Mouse (Mus musculus): ENCODE data around the gene Lama5. TPM values are rescaled to one million over a fixed set of nuclear protein-coding genes. Genes with fewer than 3 reads are reported as not detected.

Gene Lama5
- polyA plus RNA-seq, 1 experiment: 27.7 TPM

GRCm38 (mm10) chr2:180154796-180155195 lies 70.9 kb downstream of the Lama5 start:
- no peak for TF ChIP-seq GATA1 (IDR thresholded peaks at IDR 0.05; ENCODE audit: low read length)

DNA sequence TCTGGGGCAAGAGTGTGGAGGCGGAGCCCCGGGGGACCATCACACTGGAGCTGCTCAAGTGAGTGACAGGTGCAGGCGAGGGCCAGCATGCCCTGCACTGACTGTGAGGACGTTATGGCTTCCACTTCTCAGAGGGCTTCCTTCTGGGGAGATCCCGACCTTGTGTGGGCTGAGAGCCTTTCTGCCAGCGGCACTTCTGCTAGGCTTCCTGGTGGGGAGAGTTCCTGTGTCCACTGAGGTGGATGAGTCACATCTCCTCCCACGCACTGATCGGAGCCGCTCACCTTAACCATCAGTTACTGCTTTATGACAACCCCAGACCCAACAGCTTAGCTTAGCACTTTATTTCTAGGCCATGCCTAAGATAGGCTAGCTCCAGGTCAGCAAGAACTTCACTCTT lies 77.1 kb downstream of the Lama5 start:
- TF ChIP-seq GATA1 (IDR thresholded peaks at IDR 0.05; ENCODE audit: low read length): no peak

DNA sequence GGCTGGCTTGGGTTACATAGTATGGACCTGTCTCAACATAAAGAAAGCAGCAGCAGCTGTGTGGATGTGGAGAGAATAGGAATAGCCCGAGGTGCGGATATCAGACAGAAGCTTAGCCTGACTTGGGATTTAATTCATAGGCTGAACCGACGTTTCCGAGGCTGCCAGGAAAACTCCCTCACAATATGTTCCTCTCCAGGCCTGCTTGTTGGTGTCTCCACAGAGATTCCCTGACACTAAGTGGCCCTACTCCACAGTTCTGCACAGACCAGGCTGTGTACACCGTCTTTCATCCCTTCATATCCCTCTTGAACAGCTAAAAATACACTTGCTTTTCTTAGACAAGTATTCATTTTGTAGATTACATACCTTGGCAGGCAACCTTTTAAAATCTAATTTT lies 78.3 kb downstream of the Lama5 start:
- no peak for TF ChIP-seq GATA1 (IDR thresholded peaks at IDR 0.05; ENCODE audit: low read length)

GRCm38 (mm10) chr2:180146091-180146490 lies 79.6 kb downstream of the Lama5 start:
- no peak for TF ChIP-seq GATA1 (IDR thresholded peaks at IDR 0.05; ENCODE audit: low read length)

DNA sequence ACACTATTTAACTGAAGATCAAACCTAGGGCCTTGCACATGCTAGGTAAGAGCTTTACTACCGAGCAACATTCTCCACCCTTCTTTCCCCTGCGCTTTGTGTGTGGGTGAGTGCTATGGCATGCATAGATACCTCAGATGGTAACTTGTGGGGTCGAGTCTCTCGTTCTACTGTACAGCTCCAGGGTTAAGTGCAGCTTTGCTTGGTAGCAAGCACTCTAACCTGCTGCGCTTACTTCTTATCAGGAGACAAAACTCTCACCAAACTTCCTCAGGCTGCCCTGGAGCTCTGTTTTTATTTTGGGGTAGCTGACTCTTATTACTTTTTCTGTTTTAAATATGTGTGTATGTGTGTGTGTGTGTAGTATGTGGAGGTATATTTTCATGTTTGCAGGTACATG lies 90.2 kb downstream of the Lama5 start:
- TF ChIP-seq GATA1 (IDR thresholded peaks at IDR 0.05; ENCODE audit: low read length): no peak

DNA sequence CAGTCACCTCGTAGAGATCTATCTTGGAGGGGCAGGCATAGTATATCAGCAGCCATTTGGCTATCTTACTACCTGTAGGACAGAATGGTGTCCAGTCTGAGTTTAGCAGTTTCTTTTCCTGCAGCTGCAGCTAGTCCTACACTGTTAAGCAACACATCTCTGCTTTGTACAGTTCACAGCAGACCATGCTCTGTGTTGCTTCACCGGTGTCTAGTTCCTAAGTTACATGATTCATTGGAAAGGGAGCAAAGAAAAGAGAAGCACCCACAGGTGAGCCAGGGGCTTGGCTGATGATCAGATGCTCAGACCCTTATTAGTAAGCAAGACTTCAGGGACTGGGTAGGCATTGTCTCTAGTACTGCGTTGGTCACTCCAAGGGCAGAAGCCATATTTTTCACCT lies 91.7 kb downstream of the Lama5 start:
- no peak for TF ChIP-seq GATA1 (IDR thresholded peaks at IDR 0.05; ENCODE audit: low read length)

DNA sequence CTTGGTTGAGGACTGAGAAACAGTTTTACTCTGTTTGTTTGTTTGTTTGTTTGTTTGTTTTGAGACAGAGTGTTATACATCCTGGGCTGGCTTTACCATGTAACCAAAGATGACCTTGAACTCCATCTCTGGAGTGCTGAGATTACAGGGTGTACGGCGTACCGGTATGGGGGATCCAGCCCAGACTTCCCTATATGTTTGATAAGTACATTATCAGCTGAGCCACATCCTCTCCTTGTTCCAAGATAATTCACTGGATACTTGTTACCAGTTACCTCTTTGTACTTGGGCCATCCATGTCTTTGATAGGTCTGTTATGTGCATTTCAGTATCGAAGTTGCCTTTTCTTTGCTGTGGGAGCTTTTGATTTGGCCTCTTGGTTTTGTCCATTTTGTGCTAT lies 92.4 kb downstream of the Lama5 start:
- TF ChIP-seq GATA1 (IDR thresholded peaks at IDR 0.05; ENCODE audit: low read length): no peak

GRCm38 (mm10) chr2:180127675-180128074 lies 98.0 kb downstream of the Lama5 start:
- no peak for TF ChIP-seq GATA1 (IDR thresholded peaks at IDR 0.05; ENCODE audit: low read length)

Other genes with a start within 250 kb of the Lama5 start
- gene Taf4, start 249.2 kb downstream of the Lama5 start, polyA plus RNA-seq (2012): 26.0 and 32.6 TPM in 2 replicates
- 52.4 and 57.9 TPM in 2 replicates for gene Lsm14b, start 200.9 kb downstream of the Lama5 start, polyA plus RNA-seq (2012)
- gene Psma7, start 183.4 kb downstream of the Lama5 start, polyA plus RNA-seq (2012): 87.8 and 99.6 TPM in 2 replicates
- gene Ss18l1, start 183.3 kb downstream of the Lama5 start, polyA plus RNA-seq (2012): 2.6 and 3.4 TPM in 2 replicates
- gene Mtg2, start 155.3 kb downstream of the Lama5 start, polyA plus RNA-seq (2012): 14.6 and 15.3 TPM in 2 replicates
- gene Hrh3, start 121.4 kb downstream of the Lama5 start, polyA plus RNA-seq (2012): not detected in 2 replicates
- gene Osbpl2, start 106.6 kb downstream of the Lama5 start, polyA plus RNA-seq (2012): 18.7 and 31.3 TPM in 2 replicates
- gene Adrm1, start 54.4 kb downstream of the Lama5 start, polyA plus RNA-seq (2012): 702 and 833 TPM in 2 replicates
- gene Rps21, start 31.5 kb upstream of the Lama5 start, polyA plus RNA-seq (2012): 70.2 and 1,101 TPM in 2 replicates
- 18.0 and 25.1 TPM in 2 replicates for gene Cables2, start 47.6 kb upstream of the Lama5 start, polyA plus RNA-seq (2012)
- gene Rbbp8nl, start 64.0 kb upstream of the Lama5 start, polyA plus RNA-seq (2012): not detected in 2 replicates
- gene Gata5, start 108.8 kb upstream of the Lama5 start, polyA plus RNA-seq (2012): not detected in 2 replicates
- gene Slco4a1, start 230.4 kb upstream of the Lama5 start, polyA plus RNA-seq (2012): not detected in 2 replicates

All from G1E-ER4 (cell line).